Mouse (Mus musculus) v-Abl transformed pro-B cells (cell line): ENCODE results near the gene Sugt1.

Source experiments
- in situ Hi-C, 2 experiments: fragments of 400-800 bp; cut with MboI; formaldehyde crosslinking; loops; one replicate each; pipeline ENCODE4 v1.15.1; 2025; ENCODE audit not compliant: unreplicated experiment in 2 of 2

The Sugt1 gene

DNA sequence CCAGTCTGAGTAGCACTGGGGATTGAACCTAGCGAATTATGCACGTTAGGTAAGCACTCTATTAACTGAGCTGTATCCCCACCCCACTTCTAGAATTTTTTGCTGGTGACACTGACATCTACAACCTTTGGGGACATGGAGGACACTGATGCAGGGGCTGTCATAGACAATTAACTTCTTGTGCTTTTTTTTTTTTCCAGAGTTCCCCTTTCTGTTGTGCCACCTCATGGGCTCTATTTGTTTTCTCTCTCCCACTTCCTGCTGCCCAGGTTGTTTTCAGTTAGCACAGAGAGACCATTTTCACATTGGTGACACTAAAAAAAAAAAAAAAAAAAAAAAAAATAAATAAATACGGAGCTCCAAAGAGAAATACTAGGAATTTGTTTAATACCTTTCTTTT lies 83.5 kb downstream of the Sugt1 start:
- in situ Hi-C loops: loop anchor here (25.0 kb wide), 2 partner anchors 1009 to 1034 kb away; no protein-coding TSS in a partner anchor

GRCm38 (mm10) chr14:79672567-79672966 lies 85.1 kb downstream of the Sugt1 start:
- in situ Hi-C loops: loop anchor here (25.0 kb wide), 2 partner anchors 1010 to 1035 kb away; no protein-coding TSS in a partner anchor

DNA sequence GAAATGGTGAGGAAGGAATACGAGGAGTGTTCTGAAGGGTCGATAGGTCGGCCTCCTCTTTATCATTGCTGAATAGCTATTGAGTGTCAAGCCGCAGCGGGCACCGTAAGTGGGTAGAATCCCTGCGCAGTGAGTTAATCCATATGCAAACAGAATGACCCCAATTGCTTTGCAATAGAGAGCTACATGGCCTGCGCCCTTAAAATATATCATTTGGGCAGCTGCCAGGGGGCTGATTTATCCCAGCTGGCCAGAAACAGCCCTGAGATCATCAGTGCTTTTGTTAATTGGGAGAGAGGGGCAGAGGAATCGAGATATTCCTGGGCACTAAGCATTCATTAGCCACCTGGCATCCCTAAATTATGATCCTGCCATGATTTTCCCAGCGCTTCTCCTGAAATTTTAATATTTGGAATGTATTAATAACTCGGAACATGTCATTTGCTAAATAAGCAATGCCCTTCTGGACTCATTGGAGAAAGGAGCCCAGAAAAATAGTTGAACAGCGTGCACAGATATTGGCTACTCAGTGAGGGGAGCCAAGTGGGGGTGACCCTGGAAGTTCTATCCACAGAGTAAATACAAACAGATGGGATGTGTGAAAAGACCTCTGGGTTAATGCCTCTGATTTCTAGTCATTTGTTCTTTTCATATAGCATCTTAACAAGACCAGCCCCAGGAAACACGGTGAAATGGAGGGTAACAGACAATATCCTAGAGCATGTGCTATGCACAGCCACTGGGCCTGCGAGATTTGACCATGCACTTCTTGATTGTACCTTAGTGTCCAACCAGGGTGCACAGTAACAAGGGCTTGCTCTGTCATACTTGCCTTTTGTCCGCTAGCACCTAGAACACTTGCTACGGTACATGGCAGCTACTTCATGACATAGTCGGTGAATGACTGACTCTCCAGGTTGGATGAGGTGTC lies 85.9 kb downstream of the Sugt1 start:
- in situ Hi-C loops: loop anchor here (25.0 kb wide), 2 partner anchors 1011 to 1036 kb away; no protein-coding TSS in a partner anchor

DNA sequence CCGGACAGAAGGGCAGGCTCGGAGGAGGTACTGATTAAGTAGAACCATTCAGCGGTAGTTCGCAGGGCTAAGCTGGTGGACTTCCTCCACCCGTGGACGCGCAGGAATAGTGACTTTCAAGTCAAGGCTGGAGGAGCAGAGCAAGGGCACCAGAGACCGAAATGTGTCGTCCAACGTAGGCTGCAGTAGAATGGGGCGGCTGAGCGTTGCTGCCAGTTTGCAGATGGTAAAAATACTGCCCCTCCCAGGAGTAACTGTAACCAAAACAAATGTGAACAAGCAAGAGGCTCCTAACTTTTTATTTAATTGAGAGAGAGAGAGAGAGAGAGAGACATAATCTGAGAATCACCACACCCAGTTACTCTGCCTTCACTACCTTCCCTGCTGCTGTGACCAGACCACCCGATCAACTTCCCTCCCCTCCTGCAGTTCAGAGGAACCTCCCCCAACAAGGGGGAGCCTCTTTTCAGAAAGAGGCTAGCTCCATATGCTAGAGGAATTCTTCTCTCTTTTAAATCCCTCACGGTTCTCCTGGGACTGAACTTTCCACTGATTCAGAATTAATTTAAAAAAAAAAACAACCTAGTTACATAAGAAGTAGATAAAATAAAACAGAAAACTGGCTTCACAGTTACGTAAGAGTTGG lies 89.7 kb downstream of the Sugt1 start:
- in situ Hi-C loops: no loop called here

DNA sequence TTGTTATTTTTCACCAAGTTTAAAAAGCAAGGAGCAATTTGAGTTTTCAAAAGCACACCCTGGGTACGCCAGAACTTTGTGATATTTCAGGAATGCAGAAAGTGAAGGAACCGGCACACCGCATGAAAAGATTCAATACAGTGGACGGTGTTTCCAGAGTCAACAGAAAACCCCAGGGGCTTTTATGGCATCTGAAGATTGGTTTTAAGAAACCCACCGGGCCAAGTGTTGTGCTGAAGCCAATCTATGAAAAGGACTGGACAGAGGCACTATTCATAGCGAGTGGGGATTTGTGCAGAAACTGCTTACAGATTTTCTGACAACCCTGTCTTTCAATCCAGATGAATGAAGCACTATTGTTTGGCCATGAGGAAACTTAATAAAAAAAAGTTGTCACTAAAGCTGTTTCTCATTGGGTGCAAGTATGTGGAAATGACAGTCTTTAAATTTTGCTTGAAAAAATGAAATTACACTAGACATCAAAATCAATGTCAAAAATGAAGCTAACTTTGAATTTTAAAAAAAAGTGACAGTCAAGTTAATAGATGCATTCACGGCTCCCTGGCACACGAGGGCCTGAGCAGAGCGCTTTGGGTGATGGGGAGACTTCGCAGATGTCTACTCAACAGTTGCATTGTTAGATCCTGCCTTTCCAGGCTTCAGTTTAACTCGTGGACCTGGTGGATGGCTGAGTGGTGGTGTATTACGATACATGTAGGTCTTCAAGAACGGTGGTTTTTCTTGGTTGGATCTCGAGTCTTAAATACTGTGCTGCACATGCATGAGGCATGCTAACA lies 90.6 kb downstream of the Sugt1 start:
- in situ Hi-C loops: no loop called here

DNA sequence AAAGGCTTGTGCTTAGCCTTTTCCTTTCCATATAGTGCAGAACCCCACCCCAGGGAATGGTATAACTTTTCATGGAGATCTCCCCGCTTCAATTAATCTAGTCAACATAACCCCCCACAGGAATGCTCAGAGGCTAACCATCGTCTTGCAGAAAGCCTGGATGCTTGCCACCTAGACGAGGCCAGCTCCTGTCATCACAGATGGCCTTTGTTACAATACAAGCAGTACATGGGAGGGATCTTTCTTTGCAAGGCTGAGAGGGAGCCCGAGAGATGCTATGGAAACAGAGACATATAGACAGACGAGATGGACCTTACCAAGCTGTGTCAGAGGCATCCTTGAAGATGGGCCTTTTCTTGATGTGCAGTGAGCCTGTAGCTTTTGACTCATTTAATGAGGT lies 93.2 kb downstream of the Sugt1 start:
- in situ Hi-C loops: no loop called here
